Mouse (Mus musculus): Measurements from ENCODE around the gene Gm49361. TPM values are rescaled to one million over a fixed set of nuclear protein-coding genes. Genes with fewer than 3 reads are reported as not detected.

The Gm49361 gene
- not detected for polyA plus RNA-seq (2014; fragmentation: Illumina TruSeq; extraction: RNeasy Lipid Tissue Mini Kit (QIAGEN cat#74804); ENCODE audit: low read depth, low replicate concordance)

DNA sequence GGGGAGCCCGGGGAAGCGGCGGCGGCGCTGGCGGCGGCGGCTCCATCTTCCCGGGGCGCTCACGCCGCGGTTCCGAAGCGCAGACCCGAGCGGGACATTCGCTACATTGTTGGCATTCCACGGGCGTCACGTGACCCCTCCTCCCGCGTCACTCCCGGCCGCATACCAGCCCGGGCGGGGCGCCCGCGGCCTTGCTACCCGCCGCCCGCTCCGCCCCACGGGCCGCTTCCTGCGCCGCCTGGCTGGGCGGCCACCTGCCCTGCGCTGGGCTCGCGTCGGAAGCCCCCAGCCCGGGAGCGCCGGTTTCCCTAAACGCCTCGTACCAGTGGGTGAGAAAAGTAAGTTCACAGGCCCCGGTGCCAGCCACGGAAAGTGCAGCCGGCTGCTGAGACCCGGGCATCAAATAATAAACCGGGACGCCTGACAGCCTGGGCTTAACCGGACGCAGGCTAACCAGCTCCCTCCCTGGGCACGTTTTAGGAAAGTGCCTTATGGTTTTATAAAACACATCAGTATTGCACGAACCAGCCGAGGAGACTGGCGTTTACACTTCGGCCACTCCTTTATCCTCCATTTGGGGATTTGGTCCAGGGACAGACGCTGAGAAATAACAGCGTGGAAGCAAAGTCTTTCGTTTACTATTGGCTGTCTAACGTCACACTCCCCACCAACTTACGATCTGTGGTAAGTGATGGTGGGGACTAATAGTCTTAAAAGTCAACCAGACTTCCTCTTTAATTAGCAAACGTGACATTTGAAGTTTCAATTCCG, at the start of gene Gm49361:
Gene Gm49361, minus strand, starts transcription at position 103 of the 771 bp plus-strand sequence.

DNA sequence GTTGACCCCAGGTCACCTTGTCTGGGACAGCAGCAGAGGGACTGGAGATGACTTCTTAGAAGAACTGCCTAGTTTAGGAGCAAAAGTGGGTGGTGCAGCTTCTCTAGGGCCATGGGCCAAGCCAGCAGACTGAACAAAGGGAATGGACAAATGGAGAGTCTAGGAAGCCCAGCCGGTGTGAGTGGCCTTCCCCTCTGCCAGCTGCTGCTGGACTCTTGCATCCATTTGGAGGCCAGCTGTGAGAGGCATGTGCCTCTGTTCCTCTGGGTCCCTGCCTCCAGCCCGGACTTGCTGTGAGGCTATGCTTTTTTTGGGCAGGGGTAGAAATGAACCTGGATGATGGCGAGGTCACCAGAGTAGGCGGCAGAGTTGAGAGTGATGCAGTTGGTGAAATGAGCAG, 12.3 kb upstream of the Gm49361 start, which contains the start of gene Lats2:
Gene Lats2, minus strand, starts transcription at position 152 of the 400 bp plus-strand sequence.

DNA sequence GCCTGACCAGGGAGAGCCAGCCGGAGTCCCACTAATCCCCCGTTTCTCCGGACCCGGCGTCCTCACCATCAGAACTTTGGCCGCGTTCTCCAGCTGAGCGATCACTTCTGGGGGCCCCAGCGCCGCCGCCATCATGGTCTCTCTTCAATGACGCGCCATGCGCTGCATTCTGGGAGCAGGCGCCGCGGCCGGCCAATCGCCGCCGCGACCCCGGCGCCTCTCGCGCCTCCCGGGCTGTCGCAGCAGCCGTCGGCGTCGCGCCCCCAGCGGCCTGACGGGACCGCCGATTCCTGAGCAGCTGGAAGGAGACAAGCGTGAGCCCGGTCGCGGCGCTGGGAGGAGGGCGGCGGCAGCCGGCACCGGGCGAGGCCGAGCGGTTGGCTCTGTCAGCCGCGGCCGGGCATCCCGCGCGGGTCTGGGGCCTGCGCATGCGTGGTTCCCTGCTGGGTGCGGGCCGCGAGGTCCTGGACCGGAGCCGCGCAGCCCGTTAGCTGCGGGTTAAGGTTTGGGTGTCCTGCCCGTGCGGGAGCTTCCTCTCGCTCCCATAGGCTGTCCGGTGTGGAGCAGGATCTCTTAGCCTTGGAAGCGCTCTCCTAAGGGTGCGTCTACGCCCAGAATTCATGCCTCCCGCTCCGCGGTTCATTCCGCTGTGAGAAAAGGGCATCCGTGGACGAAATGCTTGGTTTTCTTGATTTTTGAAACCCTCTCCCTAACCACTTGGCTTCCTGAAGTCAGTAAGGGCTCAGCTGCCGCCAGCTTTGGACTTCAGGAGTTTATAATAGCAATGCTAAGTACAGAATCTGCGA, 80.9 kb downstream of the Gm49361 start, which contains the start of gene Xpo4:
Gene Xpo4, minus strand, starts transcription at position 609 of the 806 bp plus-strand sequence.

Other genes starting within 250 kb of the Gm49361 start
- gene Il17d, start 221.3 kb downstream of the Gm49361 start, polyA plus RNA-seq (2014; fragmentation: Illumina TruSeq; extraction: RNeasy Lipid Tissue Mini Kit (QIAGEN cat#74804); ENCODE audit: low read depth, low replicate concordance), result 7.0 TPM
- 11.1 TPM for gene Eef1akmt1, start 174.5 kb downstream of the Gm49361 start, polyA plus RNA-seq (2014; fragmentation: Illumina TruSeq; extraction: RNeasy Lipid Tissue Mini Kit (QIAGEN cat#74804); ENCODE audit: low read depth, low replicate concordance)
- gene Xpo4, start 80.7 kb downstream of the Gm49361 start, polyA plus RNA-seq (2014; fragmentation: Illumina TruSeq; extraction: RNeasy Lipid Tissue Mini Kit (QIAGEN cat#74804); ENCODE audit: low read depth, low replicate concordance), result 22.1 TPM
- gene Lats2, start 12.3 kb upstream of the Gm49361 start, polyA plus RNA-seq (2014; fragmentation: Illumina TruSeq; extraction: RNeasy Lipid Tissue Mini Kit (QIAGEN cat#74804); ENCODE audit: low read depth, low replicate concordance), result 27.9 TPM
- 199 TPM for gene Sap18, start 52.1 kb upstream of the Gm49361 start, polyA plus RNA-seq (2014; fragmentation: Illumina TruSeq; extraction: RNeasy Lipid Tissue Mini Kit (QIAGEN cat#74804); ENCODE audit: low read depth, low replicate concordance)
- gene Ska3, start 80.1 kb upstream of the Gm49361 start, polyA plus RNA-seq (2014; fragmentation: Illumina TruSeq; extraction: RNeasy Lipid Tissue Mini Kit (QIAGEN cat#74804); ENCODE audit: low read depth, low replicate concordance), result 7.5 TPM
- 45.4 TPM for gene Mrpl57, start 80.1 kb upstream of the Gm49361 start, polyA plus RNA-seq (2014; fragmentation: Illumina TruSeq; extraction: RNeasy Lipid Tissue Mini Kit (QIAGEN cat#74804); ENCODE audit: low read depth, low replicate concordance)
- 252 TPM for gene Zdhhc20, start 144.2 kb upstream of the Gm49361 start, polyA plus RNA-seq (2014; fragmentation: Illumina TruSeq; extraction: RNeasy Lipid Tissue Mini Kit (QIAGEN cat#74804); ENCODE audit: low read depth, low replicate concordance)